Mouse (Mus musculus) megakaryocyte progenitor cell, adult 5-6 weeks (primary cell): ENCODE measurements at regions not wholly inside any gene's neighbourhood (a gene's known extent, or its start where the extent isn't known, plus 50 kb on each side); places are given as distances from the start of the nearest gene placed in this dataset.

ENCODE experiments used
- ATAC-seq: replicated peaks from 2 replicates; pipeline ENCODE4 v1.8.0; 2016; ENCODE audit warnings: mild to moderate bottlenecking, moderate TSS enrichment, inconsistent platforms; ENCODE audit not compliant: poor library complexity

DNA sequence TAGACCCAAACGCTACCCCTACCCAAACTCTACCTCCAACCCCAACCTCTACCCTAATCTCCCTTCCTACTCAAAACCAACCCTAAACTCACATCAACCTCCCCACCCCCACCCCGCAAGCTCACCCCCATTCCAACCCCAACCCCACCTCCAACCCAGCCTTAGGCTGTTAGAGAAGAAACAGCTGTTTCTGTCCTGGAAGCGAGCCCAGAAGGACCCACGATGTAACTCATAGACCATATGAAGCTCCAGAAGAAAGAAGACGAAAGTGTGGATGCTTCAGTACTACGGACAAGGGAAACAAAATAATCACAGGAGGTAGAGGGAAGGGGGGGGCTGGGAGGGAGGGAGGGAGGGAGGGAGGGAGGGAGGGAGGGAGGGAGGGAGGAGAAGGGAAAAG, 58.4 kb downstream of the Sox11 start:
- no peak for ATAC-seq

DNA sequence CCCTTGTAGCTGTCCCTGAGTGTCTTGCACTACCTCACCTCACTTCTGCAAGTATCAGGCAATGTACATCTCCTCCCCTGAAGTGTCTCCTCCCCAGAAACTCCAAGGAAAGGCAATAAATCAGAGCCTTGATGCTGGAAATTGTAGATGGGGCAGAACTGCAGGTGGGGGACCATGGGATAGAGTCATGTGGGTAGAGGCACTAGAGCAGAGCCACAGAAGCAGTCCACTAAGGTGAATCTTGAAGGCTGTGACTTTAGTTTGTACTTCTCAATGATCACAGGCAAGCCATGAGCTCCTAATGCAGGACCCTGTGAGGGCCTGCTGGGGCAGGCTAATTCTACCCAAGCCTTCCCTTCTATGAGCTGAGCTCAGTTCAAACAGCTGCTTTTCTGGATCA, 80.4 kb downstream of the Sox11 start:
- ATAC-seq, result no peak

DNA sequence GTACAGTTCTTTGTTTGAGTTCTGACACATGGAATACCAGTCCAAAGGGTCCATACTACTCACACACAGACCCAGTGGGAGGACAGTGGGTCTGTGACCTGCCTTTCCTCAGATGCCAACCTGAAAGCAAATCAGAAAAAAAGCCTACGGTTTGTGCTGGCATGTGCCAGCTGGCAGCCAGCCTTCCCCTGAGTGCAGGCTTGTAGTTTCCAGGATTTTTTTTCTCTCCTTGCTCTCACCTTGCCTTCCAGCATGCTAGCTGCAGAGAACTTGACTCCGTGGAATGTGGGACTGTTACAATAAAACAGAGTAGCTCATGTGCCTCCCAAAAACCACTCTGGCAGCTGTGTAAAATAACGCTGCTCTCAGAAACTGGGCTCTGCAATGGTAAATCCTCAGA, 88.2 kb downstream of the Sox11 start:
- ATAC-seq, result no peak

DNA sequence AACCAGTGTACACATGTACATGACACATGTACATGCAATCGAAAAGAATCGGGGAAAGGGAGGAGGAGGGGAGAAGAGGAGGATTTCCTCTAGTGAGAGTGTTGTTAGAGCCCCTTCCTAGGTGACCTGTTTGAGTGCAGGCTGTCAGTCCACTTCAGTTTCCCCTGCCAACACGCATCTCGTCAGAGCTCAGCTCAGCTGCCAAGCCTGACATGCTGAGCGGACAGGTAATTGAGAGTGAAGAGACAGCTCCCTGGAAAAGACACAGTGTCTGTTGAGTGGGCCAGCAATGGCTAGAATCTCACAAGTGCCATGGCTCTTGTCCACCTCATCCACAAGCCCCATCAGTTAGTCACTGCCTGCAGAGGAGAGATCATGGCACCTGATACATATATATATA, 90.9 kb downstream of the Sox11 start:
- ATAC-seq, result no peak

DNA sequence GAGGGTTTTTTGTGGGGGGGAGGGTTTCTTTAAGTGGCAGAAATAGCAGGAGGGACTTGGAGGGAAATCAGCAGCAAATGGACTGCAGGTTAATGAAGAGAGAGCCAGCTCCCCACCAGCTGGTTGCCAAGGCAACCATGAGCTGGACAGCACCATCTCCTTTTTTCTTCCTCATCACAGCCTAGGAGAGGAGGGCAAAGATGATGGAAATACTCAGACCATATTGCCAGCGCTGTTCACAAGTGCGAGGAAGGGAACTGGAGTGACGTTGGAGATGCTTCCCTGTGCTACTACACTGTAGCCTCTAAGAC, 93.9 kb downstream of the Sox11 start:
- ATAC-seq, result no peak

DNA sequence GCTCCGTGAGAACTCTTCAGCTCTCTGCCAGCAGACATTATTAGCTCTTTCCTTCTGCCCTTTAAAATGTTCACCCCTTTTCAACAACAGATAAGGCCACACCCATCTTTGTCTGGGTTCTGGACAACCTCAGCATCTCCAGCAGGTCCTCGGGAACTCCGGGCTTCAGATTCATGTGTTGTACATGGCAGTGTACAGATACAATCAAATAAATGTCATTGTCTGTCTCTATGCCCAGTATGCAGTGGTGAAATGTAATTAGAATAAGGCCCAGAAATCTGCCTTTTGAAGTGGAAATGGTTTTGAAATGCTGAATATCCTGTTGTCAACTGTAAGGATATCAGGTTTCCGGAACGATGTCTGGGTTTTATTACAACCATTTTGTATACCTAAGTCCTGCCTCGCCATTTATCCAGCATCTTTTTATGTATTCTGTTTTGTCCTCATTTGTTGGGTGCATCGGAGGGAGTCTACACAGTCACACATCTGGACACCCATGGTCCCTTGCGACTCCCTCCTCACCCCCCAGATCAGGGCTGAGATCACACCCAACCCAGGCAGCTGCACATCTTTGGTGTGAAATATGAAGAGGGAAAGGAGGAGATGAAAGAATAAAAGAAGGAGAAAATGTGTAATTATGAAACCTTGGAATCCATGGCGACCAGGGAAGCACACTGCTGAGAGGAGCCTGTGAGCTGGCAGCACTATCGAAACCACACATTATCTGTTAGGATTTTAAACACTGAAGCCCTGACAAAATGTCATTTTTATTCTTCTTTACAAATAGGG, 94.4 kb downstream of the Sox11 start:
- ATAC-seq, result no peak

DNA sequence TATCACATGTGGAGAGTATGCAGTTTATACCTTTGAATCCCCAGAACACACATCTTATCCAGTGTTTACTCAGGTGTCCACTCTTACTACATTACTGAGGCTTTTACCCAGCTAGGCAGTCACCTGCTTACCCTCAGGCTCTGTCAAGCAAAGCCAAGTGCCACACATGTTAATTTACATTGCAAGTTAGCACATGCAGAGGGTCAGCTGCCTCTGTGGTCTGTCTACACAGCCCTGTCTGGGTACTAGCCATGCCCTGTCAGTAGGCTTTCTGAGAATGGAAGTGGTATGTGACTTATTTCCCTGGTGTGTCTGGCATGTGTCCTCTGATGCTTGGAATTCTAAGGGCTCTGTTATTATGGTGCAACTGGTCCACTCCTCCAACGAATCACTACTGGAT, 106.6 kb downstream of the Sox11 start:
- no peak for ATAC-seq

DNA sequence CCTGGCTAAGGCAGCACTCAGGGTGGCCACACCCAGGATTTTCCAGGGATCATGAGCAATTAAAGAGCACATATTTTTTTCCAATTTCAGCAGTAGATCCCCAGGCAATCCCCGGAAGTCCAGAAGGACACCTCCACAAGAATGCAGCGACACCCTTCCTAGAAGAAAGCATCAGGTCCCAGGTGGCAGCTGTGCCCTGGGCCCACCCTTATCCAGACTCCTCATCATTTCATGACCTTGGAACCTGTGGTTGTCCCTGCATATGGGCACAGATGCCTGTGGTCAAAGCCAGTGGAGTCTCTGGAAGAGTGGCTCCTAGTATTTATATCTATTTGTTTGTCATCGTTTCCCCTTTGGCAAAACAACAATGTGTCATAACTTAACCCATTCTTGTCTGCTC, 120.8 kb downstream of the Sox11 start:
- ATAC-seq, result no peak

DNA sequence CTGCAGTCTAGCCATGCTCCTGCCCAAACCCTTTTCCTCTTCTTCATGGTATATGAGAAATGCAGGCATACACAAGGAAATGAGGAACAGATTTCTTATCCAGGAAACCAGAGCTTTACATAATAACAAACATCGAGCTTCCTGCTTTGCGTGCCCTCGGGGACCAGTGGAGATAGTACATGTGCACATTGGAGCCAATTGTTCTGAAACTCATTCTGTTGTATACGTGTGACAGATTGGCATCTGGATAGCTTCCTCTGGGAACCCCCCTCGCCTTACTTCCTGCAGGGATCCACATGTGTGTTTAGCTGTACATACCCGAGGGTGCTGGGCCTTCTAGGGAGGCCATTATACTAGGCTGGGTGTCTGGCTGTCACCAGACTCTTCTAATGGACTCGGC, 141.2 kb downstream of the Sox11 start:
- no peak for ATAC-seq

DNA sequence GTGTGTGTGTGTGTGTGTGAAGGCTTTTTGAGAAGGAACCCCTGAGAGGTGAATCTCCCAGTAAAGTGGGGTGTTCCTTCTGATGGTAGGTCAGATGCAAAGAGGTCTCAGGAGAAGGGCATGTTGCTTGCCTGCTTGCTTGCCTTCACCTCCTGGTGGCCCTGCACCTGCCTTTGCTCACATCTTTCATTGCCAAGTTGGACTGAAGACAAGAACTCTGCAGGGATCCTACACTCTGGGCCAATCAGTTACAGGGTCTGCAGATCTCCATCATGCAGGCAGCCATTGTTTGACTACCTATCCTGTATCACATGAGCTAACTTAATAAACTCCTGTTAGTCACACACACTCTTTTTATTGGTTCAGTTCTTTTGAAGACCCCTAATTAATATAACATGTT, 148.4 kb downstream of the Sox11 start:
- no peak for ATAC-seq

DNA sequence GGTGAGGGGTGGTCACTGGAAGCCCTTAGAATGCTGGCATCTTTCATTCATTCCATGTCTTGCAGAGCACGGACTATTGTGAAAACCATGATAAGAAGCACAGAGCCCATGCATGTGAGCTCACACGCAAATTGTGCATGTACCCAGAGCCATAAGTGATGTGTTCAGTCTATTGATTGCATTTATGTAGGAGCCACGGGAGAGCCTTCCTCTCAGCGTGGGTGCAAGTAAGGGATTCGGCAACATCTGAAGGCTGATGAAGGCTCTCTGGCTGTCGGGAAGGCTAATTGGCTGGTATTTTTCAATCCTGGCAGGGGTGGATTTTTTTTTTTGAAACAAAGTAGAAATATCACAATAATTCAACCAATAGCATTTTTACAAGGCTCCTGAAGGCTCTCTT, 150.5 kb downstream of the Sox11 start:
- ATAC-seq, result no peak

DNA sequence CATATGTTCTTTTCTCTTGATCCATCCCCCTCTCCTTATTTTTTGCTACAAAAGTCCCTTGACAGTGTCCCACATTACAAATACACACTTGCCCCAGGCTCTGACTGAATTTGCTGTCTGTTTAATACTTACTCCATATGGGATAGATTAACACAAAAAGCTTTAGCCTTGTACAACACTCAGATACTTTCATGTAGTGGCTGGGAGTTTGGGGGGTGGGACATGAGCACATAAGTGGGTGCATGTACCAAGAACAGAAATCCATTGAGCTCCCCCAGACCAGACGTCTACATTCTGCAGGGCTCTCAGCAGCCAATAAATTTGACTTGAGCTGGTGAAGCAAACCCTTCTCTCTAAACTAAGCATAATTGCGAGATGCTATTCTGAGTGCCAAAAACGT, 154.9 kb downstream of the Sox11 start:
- ATAC-seq, result no peak

DNA sequence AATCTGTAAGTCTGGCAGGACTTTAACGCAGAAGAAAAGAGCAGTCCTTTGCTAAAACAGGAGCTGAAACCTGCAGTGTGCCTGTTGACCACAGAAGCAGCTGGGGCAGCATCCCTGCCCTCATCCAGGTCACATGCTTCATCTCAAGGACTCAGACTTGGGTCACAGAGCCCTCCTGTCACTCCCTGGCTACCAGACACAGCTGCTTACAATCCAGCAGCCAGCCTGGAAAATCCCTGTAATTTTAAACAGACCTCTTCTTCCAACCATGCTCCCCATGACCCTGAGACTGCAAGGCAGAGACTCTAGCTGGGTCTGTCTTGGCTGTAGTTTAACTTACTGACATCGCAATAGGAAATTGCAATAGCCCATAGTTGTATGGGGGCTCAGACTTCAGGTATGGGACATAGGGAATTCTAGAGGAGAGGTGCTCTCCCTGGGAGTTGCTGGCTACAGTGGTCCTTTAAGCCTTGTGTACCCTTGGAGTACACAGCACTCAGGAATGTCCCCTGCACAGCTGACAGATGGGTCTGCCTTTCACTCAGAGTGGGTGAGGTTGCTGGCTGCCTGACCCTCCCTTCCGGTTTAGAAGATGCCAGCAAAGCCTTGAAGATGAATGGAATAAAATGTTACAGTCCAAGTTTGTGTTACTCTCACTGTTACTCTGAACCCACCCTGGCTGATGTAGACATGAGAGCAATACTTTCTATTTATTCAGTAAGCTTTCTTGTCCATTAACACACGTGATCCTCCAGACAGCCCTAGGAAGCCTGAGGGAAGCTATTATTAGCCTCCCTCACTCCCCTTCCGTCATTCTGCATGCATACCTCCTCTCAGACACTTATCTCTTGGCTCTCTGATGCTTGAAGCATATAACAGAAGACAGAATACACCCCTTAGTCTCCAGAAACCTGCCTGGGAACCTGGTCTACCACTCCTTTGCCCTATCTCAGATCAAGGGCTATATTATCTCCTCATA, 159.7 kb downstream of the Sox11 start:
- ATAC-seq, result no peak

DNA sequence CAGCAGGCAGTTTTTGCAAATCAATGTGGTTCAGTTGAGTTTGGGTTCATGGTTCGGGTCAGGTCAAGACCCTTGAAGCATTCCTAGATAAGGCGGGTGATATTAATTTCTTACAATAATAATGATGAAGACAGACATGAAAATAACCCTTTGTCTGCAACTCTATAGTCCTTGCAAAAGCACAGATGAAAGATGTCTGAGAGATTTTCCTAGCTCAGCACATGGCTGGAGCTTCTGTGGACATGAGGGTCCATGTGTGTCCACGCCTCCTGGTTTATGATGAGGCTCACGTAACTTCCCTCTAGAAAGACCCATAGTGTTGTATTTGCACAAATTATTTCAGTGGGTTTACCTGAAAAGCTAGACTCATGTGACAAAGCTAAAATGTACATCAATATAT, 168.8 kb downstream of the Sox11 start:
- ATAC-seq, result no peak

DNA sequence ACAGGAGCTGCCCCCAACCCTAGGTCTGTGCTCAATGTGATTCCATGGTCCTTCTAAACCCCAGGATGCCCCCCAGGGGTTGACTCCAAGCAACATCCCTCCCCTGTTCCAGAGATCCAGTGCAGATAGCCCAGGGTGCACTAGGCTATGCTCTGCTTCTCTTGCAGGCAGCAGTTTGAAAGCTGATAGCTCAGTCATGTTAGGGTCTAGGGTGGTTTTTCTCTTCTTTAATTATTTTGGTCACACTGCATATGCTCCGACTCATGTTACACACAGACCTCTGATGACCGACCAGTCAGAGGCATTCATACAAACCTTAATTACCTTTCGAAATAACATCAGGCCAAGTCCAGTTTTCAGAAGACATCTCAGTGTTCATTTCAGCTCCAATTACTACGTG, 169.2 kb downstream of the Sox11 start:
- ATAC-seq, result no peak

DNA sequence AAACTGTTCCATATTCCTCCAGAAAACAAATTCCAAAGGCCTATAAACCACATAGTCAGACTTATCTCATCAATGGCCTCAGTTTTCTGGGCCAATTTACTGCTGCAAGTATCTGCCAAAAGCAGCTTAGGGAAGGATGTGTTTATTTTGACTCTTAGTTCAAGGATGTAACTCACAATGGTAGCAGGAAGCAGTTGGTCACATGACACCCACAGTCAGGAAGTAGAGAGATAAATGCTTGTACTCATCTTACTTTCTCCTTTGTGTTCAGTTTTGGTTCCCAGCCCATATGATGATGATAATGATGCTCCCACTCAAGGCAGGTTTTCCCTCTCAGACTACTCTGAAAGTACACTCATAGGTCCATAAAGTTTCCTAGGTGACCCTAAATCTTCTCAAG, 170.8 kb downstream of the Sox11 start:
- ATAC-seq, result no peak

DNA sequence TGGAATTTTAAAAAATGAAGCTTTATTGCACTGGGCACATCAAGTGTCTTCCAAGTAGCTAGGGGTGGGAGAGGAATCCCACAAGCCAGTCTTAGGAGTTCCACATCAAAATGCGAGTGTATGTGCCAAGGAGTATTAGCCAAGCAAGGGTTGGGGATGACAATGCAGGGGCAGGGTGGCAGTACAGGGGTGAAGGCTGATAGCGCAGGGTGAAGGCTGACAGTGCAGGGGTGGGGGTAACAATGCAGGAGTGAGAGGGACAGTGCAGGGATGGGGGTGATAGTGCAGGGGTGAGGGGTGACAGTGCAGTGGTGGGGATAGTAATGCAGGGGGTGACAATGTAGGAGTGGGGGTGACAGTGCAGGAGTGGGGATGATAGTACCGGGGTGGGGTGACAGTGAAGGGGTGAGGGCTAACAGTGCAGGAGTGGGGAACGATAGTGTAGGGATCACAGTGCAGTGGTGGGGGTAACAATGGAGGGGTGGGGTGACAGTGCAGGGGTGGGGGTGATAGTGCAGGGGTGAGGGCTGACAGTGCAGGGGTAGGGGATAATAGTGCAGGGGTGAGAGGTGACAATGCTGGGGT, 177.4 kb downstream of the Sox11 start:
- ATAC-seq, result no peak

DNA sequence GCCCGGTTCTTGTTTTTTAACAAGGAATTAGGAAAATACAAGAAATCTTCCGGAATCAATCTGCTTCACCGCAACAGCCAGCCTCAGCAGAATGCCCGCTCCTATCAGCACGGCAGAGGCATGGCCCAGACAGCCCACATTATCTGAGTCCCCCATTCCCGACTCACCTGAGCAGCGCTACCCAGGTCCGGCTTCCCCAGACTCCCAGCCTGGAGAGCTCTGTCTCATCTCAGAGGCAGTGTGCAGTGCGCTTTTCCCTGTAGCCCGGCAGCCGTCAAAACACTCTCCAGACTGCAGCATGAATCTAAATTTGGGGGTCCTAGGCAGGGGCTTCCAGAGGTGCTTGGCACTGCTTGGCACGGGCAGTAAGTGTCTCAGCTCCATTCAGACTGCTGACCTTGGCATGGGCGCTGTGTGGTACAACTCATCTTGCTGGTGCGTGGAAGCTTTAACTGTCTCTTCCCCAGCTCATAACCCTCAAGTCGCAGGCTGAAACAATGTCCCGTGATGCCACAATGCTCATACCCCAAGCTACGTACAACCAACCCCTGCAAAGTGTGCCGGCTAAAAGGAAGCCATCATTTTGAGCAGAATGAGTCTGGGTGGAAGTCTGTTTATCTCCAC, 182.2 kb downstream of the Sox11 start:
- ATAC-seq, result no peak

DNA sequence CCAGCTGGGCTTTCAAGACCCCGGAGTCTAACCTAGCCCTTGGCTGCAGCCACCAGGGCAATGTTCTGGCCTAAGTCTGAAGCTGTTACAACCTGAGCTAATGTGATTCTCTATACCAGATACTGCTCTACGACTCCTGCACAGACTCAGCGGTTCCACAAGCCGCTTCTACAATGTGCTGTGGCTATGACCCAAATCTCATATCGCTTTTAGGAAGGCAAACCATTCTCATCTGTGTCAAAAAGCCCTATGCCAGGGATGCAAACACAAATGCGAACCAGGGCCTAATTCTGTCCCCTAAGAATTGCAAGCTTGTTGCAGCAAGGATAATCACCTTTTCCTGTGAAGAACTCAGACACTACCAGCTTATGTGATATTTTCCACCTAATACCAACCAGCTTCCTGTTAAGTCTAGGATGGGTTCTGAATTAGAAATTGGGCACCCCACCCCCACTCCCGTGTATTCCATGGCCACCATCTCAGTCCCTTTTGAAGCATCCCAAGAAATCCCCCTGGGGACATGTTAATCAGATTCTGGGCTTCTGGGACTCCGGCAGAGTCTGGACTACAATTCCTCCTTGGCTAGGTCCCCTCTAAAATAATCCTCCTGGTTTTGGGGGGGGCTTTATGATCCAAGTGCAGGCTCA, 182.8 kb downstream of the Sox11 start:
- ATAC-seq, result no peak

DNA sequence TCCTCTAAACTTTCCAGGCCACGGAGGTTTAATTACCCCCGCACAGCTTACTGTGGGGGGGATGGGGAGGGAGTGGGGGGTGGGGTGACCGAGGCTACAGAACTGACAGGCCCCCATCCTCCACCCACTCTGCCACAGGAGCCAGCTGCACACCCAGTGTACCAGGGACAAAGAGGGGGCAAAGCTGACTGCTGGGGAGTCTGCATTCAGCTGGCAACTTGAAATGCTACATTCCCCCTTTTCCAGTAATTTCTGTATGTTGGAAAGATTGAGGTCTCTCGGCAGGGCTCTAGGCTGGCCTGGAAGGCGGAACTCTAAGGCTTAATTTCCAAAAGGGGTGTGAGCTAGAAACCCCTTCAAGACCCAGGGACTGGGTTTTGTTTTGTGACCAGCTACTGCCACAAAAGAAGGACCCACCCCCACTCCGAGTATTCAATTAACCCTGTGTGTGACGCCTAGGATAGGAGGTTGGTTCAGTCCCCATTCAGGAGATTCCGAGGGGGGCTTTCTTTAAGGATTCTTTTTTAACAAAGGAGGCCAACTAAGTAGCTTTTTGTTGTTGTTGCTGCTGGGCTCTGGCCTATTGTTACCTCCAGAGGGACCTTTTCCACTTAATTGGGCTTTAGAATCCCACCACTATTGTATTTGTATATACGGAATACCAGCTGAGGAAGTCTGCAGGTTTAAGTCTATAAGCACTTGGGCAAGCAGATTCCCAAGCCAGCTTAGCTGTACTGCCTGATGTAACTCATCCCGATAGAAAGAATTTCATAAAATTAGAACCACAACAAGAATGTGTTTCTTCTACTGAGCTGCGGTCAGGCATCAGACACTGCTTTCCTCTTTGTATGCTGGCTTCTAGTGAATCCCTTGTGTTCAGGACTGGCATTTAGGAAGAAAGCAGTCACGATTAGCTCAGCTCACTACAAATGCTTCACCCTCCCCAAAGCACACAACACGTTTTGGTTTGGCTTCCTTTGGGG, 191.2 kb downstream of the Sox11 start:
- no peak for ATAC-seq
